Mouse (Mus musculus) limb, embryonic 13.5 days (tissue): ENCODE results near the gene Tekt4. TPM values are rescaled to one million over a fixed set of nuclear protein-coding genes. Genes with fewer than 3 reads are reported as not detected.

Experiments used
- ATAC-seq: fragments of 200-750 bp; cut with Nextera tagmentation; 2 replicates; pipeline ENCODE4 v1.8.0; 2017; ENCODE audit warnings: low read depth, moderate number of reproducible peaks, moderate TSS enrichment; ENCODE audit not compliant: low FRiP score
- H3K27ac ChIP-seq: fragments of 300-500 bp; sonication (generic); 2 replicates; pipeline ENCODE4 v1.5.1; 2015; ENCODE audit warnings: inconsistent platforms, mild to moderate bottlenecking, moderate library complexity
- H3K27me3 ChIP-seq: fragments of 300-500 bp; sonication (generic); 2 replicates; pipeline ENCODE4 v1.6.1; 2015; ENCODE audit warnings: mild to moderate bottlenecking, inconsistent platforms
- H3K36me3 ChIP-seq: fragments of 300-500 bp; sonication (generic); 2 replicates; pipeline ENCODE4 v1.6.1; 2015; ENCODE audit warnings: inconsistent platforms, mild to moderate bottlenecking, moderate library complexity
- H3K4me1 ChIP-seq: fragments of 300-500 bp; sonication (generic); 2 replicates; pipeline ENCODE4 v1.6.1; 2015; ENCODE audit warnings: inconsistent platforms
- H3K4me2 ChIP-seq: fragments of 300-500 bp; sonication (generic); replicated peaks from 2 replicates; pipeline ENCODE4 v1.6.1; 2015; ENCODE audit warnings: inconsistent platforms, mild to moderate bottlenecking, moderate library complexity
- H3K4me3 ChIP-seq: fragments of 300-500 bp; sonication (generic); 2 replicates; pipeline ENCODE4 v1.5.1; 2015; ENCODE audit warnings: moderate library complexity, mild to moderate bottlenecking, inconsistent platforms
- H3K9ac ChIP-seq: fragments of 300-500 bp; sonication (generic); 2 replicates; pipeline ENCODE4 v1.6.1; 2015; ENCODE audit warnings: mild to moderate bottlenecking, inconsistent platforms
- H3K9me3 ChIP-seq: fragments of 300-500 bp; sonication (generic); 2 replicates; pipeline ENCODE4 v1.6.1; 2016; ENCODE audit warnings: inconsistent platforms
- WGBS: fragments of 180-500 bp; shearing (Covaris S2); methylation state at CpG from one replicate; pipeline ENCODE4 v1.1.7; 2015; 5-methylcytosine and 5-hydroxymethylcytosine counted together
- polyA plus RNA-seq: library from polyadenylated mRNA; unstranded; fragments of >200 nt; fragmentation: Nextera tagmentation; extraction: Ambion mirVana; gene quantifications from 2 replicates; pipeline ENCODE4 v1.2.1, GENCODE M21; 2015

Tekt4 gene
- polyA plus RNA-seq, 1 experiment from 2014 or later, result not detected

DNA sequence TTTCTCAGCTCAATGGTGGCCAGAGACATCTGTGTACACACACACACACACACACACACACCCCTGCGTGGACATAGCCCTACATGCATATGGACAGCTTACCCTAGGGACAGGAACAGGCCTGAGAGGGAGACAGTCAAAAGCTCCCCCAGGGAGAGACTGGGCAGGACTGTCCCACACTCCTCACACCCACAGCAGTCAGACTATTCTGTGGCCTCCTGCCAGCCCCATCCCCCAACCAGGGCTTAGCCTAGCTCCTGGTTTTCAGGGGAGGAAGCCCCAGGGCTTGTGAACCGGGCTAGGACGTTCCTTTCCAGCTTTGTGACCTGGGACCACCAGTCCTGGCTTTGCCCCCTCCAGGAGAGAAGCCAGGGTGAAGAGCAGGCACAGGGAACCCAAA is 38.2 kb upstream of the Tekt4 start:
- no peaks in the 10 kb centered on the region for H3K27me3 ChIP-seq
- peaks cover 2% of the 10 kb centered on the region; the same call in 1 of the 2 replicates for H3K36me3 ChIP-seq
- no peaks in the 10 kb centered on the region for H3K9me3 ChIP-seq
- 0 out of 2 replicates have a peak, but pooled peaks have one; percentile 2 for ATAC-seq
- WGBS, result 4% methylated on average over 3 of the region's 3 CpGs
- peaks cover 86% of the 10 kb centered on the region for H3K4me1 ChIP-seq
- H3K4me2 ChIP-seq, result peak overlapping the region; percentile 50
- peak overlapping the region; percentile 20 for H3K4me3 ChIP-seq
- peak overlapping the region; percentile 88 for H3K27ac ChIP-seq
- peak overlapping the region; percentile 39 for H3K9ac ChIP-seq

DNA sequence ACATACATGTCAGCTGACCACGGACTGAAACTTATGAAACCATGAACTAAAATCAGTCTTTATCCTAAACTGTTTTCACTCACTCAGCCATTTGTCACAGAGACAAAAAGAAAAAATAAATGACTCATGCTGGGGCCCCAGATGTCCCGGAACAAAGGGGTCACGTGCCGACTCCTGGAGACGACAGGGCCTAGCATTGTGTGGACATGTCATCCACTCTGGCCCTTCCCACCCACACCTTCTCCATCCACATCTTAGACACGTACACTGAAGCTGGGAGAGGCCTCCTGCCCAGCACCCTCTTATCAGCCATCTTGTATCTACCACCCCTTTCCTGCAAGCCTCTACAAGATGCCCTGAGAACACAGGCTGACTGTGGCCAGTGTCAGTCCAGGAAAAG is 36.4 kb upstream of the Tekt4 start:
- no peak for ATAC-seq
- Histone ChIP-seq H3K36me3 (peaks cover 12% of the 10 kb centered on the region), H3K9ac (no peak overlapping the region), H3K4me1 (peaks cover 84% of the 10 kb centered on the region), H3K27me3 (no peaks in the 10 kb centered on the region), H3K4me3 (no peak overlapping the region), H3K9me3 (no peaks in the 10 kb centered on the region), H3K4me2 (no peak overlapping the region), H3K27ac (no peak overlapping the region)
- WGBS, result 82% methylated on average over 6 of the region's 6 CpGs

DNA sequence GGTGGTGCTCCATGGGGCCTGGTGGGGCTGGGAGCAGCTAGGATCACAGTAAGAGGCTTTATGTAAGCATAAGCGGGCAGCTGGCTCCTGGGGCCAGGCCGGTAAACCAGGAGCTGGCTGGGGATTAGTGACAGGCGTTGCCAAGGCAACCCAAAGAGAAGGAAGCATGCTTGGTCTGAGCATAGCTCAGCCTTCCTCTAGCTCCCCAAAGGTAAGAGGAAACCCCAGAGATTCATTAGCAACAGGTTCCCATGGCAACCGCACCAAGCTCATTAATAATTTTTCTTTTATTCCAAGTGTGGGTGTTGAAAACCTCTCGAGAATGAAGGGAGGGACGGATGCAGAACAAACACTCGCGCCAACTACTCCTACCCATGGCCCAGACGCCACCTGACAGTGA is 35.5 kb upstream of the Tekt4 start:
- Histone ChIP-seq H3K4me3 (no peak overlapping the region), H3K4me2 (no peak overlapping the region), H3K27me3 (no peaks in the 10 kb centered on the region), H3K9me3 (no peaks in the 10 kb centered on the region), H3K4me1 (peaks cover 79% of the 10 kb centered on the region), H3K36me3 (peaks cover 20% of the 10 kb centered on the region), H3K27ac (0 out of 2 replicates have a peak overlapping the region, but pooled peaks have one; percentile 28), H3K9ac (no peak overlapping the region)
- ATAC-seq, result no peak
- 34% methylated on average over 9 of the region's 9 CpGs for WGBS

DNA sequence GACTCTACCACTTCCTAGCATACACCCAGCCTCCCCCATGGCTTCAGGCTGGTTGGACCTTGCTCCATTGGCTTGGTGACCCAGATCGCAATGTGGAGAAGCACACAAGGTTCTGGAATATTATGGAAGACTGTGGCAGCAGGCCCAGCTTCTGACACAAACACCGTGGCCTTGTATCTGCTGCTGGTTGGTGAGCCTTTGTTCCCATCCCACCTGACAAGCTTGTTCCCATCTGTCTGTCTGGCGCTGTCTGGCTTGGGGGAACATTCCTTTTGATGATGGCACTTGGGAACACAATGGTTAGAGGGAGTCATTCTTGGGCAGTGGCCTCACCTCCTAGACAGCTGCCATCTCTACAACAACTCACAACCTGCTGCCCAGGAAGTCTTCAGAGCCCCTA is 33.4 kb upstream of the Tekt4 start:
- Histone ChIP-seq H3K9ac (no peak overlapping the region), H3K27ac (peak overlapping the region; percentile 52; the same call in 1 of the 2 replicates), H3K9me3 (no peaks in the 10 kb centered on the region), H3K4me1 (peaks cover 58% of the 10 kb centered on the region), H3K4me3 (no peak overlapping the region), H3K36me3 (peaks cover 29% of the 10 kb centered on the region), H3K4me2 (no peak overlapping the region), H3K27me3 (no peaks in the 10 kb centered on the region)
- ATAC-seq, result no peak
- WGBS, result 97% methylated on average over 3 of the region's 3 CpGs

DNA sequence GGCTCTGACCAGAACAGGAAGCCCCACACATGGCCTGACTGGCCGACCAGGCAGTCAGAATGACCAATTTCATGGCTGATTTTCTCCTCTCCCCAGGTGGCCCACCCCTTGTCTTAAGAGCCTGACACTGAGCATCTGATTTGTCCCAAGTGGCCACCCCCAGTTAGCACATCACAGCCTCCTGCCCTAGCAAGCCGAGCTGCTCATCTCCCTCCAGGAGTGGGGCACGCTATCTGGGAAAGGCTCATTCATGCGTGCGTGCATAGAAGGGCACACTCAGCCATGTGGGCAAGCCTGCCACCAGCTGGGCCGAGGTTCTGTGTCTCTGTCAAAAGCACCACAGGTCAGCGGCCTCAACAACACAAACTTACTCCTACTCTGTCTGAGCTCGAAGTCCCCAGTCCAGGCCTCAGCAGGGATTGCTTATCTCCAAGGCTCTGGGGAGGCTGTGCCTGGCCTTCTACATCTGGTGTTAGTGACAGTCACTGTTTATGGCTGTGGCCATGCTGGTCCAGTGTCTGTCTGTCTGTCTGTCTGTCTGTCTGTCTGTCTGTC is 29.8 kb upstream of the Tekt4 start:
- no peak overlapping the region for H3K4me3 ChIP-seq
- H3K4me2 ChIP-seq, result no peak overlapping the region
- H3K36me3 ChIP-seq, result peaks cover 52% of the 10 kb centered on the region
- H3K27me3 ChIP-seq, result no peaks in the 10 kb centered on the region
- no peaks in the 10 kb centered on the region for H3K9me3 ChIP-seq
- ATAC-seq, result no peak
- no peak overlapping the region for H3K27ac ChIP-seq
- peaks cover 49% of the 10 kb centered on the region for H3K4me1 ChIP-seq
- H3K9ac ChIP-seq, result no peak overlapping the region
- WGBS, result 67% methylated on average over 8 of the region's 8 CpGs

DNA sequence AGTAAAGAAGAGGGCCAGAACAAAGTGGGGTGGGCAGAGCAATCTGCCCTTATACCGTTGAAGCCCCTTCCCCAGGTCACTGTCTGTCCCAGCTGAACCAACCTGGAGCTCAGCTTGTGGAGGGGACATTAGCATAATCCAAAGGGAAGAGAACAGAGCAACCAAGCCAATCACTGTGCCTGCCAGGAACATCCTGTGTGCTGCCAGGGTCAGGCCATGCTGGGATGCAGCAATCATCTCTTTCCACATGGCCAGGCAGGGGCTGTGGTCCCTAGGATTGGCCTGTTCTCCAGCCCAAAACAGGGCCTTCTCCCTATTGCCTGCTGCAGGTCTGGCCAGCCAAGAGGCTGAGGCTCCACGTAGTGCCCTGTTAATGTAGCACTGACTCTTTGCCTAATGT is 28.4 kb upstream of the Tekt4 start:
- 80% methylated on average over 2 of the region's 2 CpGs for WGBS
- peaks cover 50% of the 10 kb centered on the region for H3K36me3 ChIP-seq
- no peak overlapping the region for H3K4me3 ChIP-seq
- H3K27ac ChIP-seq, result no peak overlapping the region
- H3K27me3 ChIP-seq, result peaks cover 2% of the 10 kb centered on the region; the same call in 1 of the 2 replicates
- no peak for ATAC-seq
- H3K4me2 ChIP-seq, result no peak overlapping the region
- peak overlapping the region; percentile 43; the same call in 1 of the 2 replicates for H3K9ac ChIP-seq
- H3K4me1 ChIP-seq, result peaks cover 49% of the 10 kb centered on the region
- no peaks in the 10 kb centered on the region for H3K9me3 ChIP-seq

DNA sequence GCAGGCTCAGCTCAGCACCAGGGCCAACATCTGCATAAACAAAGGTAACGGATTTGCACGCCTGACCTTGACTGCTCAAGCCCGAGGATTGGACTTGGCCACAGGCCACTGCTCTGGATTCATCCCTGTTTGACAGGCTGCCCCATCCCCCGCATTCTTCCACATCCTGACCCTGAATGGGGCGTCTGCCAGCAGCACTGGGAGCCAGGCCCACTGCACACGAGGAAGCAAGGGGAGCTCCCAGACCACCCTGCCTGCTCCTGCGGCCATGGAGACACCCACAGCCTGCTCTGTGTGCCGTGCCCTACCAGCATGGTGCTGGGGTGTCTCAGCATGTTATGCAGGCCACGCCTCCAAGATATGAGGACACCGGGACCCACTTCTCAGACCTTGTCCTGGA is 27.0 kb upstream of the Tekt4 start:
- no peak for ATAC-seq
- Histone ChIP-seq H3K27ac (no peak overlapping the region), H3K4me2 (no peak overlapping the region), H3K27me3 (peaks cover 13% of the 10 kb centered on the region), H3K36me3 (peaks cover 45% of the 10 kb centered on the region), H3K4me1 (peaks cover 51% of the 10 kb centered on the region), H3K9ac (0 out of 2 replicates have a peak overlapping the region, but pooled peaks have one; percentile 20), H3K9me3 (no peaks in the 10 kb centered on the region), H3K4me3 (no peak overlapping the region)
- WGBS, result 49% methylated on average over 10 of the region's 10 CpGs

DNA sequence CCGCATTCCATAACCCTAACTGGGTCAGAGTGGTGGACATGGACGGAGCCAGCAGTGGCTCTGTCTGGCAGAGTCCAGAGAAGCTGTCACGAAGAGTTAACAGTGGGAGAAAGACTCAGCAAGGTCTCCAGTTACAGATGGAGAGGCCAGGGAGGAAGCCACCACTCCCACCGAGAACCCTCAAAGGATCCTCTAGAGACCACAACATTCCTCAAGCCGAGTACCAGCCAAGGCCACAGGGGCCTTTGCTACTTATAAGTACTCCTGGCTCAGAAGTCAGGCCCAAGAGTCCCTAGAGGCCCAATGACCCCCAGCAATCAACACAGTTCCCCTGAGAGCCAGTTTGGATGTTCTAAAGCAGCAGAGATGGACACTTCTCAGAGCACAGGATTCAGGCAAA is 25.2 kb upstream of the Tekt4 start:
- Histone ChIP-seq H3K4me1 (peaks cover 53% of the 10 kb centered on the region), H3K4me3 (no peak overlapping the region), H3K9ac (no peak overlapping the region), H3K27ac (no peak overlapping the region), H3K36me3 (peaks cover 29% of the 10 kb centered on the region), H3K4me2 (peak overlapping the region; percentile 97), H3K9me3 (no peaks in the 10 kb centered on the region), H3K27me3 (peaks cover 17% of the 10 kb centered on the region)
- no peak for ATAC-seq
- 42% methylated on average over 5 of the region's 5 CpGs for WGBS

DNA sequence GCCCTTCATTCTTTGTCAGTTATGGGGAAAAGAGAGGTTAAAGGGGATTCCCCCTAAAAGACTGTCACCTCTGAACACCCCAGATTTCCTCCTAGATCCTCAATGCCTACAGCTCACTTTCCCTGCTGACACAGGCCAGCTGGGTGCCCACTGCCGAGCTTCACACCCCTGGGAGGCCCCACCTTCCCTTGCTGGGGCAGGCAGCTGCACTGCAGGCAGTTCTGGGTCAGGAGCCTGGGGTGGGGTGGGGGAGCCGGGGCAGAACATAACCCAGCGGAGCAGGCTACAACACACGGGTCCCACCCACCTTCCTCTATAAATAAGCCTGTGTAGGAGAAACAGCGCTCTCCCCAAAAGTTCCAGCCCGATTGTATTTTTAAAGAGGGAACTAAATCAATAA is 24.5 kb upstream of the Tekt4 start:
- Histone ChIP-seq H3K27me3 (peaks cover 17% of the 10 kb centered on the region), H3K9me3 (no peaks in the 10 kb centered on the region), H3K4me1 (peaks cover 59% of the 10 kb centered on the region), H3K27ac (no peak overlapping the region), H3K4me2 (peak overlapping the region; percentile 97), H3K4me3 (no peak overlapping the region), H3K36me3 (peaks cover 24% of the 10 kb centered on the region), H3K9ac (peak overlapping the region; percentile 48; the same call in 1 of the 2 replicates)
- ATAC-seq, result no peak
- 35% methylated on average over 6 of the region's 6 CpGs for WGBS

DNA sequence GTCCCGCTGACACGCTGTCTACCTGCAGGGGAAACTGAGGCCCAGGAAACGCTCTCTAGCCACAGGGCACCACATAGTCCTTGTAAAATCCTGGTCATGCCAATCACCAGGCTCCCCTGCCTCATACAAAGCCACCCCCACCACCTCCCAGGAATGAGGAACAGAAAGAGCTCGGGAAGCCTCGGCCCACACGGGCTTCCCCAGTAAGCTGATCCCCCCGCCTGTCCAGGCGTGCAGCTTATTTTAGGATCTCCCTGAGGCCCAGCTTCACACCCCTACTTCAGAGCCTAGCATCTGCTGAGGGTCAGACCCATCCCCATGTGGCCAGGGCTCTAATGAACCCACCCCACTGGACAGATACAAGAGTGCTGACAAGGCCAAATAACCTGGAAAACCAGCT is 23.9 kb upstream of the Tekt4 start:
- no peak for ATAC-seq
- H3K27me3 ChIP-seq, result peaks cover 17% of the 10 kb centered on the region
- peaks cover 24% of the 10 kb centered on the region for H3K36me3 ChIP-seq
- H3K9me3 ChIP-seq, result no peaks in the 10 kb centered on the region
- H3K27ac ChIP-seq, result no peak overlapping the region
- 44% methylated on average over 8 of the region's 8 CpGs for WGBS
- peak overlapping the region; percentile 50; the same call in 1 of the 2 replicates for H3K9ac ChIP-seq
- H3K4me3 ChIP-seq, result no peak overlapping the region
- peak overlapping the region; percentile 97 for H3K4me2 ChIP-seq
- H3K4me1 ChIP-seq, result peaks cover 66% of the 10 kb centered on the region

DNA sequence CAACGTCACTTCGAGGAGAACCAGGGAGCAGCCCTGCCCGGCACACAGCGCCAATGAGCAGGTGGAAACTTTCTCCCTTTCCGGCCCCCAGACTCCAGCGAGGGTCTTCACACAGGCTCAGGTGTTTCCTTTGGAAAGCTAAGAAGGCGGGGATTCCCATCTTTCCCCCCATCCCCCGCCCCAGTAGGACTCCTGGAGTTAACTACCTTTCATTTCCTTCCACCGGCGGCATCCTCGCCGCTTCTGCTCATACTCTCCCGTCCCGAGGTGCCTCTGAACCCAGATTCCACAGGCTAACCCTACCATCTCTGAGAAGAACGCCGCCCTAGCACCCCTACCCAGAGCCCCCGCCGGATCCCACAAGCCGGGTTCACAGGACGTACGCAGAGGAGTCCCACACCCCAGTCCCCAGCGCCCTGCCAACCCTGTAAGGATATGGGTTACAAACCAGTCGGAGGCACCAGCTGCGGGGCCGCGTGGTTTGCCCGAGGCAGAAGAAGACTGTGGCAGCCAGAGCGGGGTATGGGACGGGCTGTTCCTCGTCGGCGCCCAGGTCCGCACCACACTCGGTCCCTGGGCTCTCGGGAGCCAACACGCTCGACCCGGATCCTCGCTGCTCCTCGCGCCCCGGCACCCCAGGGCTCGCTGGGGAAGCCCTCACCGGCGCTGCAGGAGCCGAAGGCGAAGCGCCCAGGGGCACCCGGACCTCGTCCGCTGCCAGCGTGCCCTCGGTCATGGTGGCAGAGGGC is 21.8 kb upstream of the Tekt4 start:
- Histone ChIP-seq H3K9me3 (no peaks in the 10 kb centered on the region), H3K9ac (peak overlapping the region; percentile 91), H3K36me3 (peaks cover 19% of the 10 kb centered on the region), H3K4me3 (peak overlapping the region; percentile 88), H3K4me1 (peaks cover 69% of the 10 kb centered on the region), H3K4me2 (peak overlapping the region; percentile 97), H3K27me3 (peaks cover 17% of the 10 kb centered on the region), H3K27ac (peak overlapping the region; percentile 96)
- ATAC-seq, result no peak
- WGBS, result under 1% methylated on average over 52 of the region's 53 CpGs

DNA sequence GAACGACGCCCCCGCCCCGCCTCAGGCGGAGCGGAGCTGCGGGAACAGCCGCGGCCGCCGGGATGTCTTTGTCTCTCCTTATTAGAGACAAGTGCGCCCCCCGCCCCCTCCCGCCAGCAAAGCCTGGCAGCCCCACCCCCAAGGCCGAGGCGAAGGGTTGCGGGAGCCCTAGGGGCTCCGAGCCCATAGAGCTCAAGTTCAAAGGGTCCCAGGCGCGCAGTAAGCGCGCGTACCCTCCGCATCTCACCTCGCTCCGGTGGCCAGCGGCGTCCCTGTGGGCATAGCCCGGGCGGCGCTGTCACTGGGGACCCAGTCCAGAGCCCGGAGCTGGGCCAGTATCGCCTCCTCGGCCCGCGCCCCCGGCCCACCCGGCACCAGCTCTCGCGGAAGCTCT is 21.2 kb upstream of the Tekt4 start:
- Histone ChIP-seq H3K4me3 (peak overlapping the region; percentile 88), H3K27me3 (peaks cover 17% of the 10 kb centered on the region), H3K9ac (peak overlapping the region; percentile 91), H3K9me3 (no peaks in the 10 kb centered on the region), H3K27ac (peak overlapping the region; percentile 96), H3K36me3 (peaks cover 12% of the 10 kb centered on the region), H3K4me1 (peaks cover 65% of the 10 kb centered on the region), H3K4me2 (peak overlapping the region; percentile 97)
- under 1% methylated on average over 38 of the region's 40 CpGs for WGBS
- ATAC-seq, result no peak
